Mouse (Mus musculus) liver, postnatal 0 days (tissue): ENCODE measurements at regions not wholly inside any gene's neighbourhood (a gene's known extent, or its start where the extent isn't known, plus 50 kb on each side); places are given as distances from the start of the nearest gene placed in this dataset.

Experiments used
- CTCF ChIP-seq: sonication (generic); IDR thresholded peaks from 2 replicates; pipeline ENCODE4 v1.5.1; 2016; ENCODE audit warnings: antibody characterized with exemption, low read depth
- EP300 ChIP-seq: IDR thresholded peaks from 2 replicates; pipeline ENCODE4 v1.6.1; 2016; ENCODE audit warnings: antibody characterized with exemption, low read depth, mild to moderate bottlenecking

DNA sequence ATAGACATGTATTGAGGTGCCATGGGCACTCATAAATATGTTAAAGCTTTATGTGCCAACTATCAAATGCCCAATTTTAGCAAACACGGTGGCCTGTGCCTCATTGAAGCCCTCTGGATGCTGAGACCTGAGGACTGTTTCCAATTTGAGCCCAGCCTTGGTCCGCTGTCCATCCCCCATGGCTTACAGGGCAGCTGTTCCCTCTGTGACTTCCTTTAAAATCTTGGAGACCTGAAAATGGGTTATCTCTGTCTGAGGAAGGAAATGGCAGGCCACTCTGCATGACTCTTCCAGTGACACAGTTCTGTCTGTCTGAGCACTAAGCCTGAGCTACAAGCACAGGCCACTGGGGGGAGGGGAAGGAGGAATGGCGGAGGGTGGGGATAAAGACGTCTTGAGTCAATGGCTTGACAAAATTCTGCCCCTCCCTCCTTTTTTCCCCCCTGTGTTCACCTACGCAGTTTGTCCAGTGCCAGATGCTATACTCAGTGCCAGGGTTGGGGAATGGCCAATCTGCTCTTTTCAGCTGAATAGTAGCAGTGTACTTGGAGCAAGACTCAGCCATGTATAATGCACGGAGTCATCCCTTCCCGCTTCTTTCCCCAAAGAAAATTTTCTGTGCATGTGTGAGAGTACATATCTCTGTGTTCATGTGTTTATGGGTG, 102.7 kb upstream of the Irf2bp2 start:
- TF ChIP-seq CTCF (no peak), EP300 (no peak)
